Mouse (Mus musculus): ENCODE data around the gene Kdm6b. TPM values are rescaled to one million over a fixed set of nuclear protein-coding genes. Genes with fewer than 3 reads are reported as not detected.
A peak's percentile ranks its signal among the peaks of the same experiment; 100 is the strongest.

Gene Kdm6b
- polyA plus RNA-seq, 1 experiment from 2014 or later: 18.2 TPM

DNA sequence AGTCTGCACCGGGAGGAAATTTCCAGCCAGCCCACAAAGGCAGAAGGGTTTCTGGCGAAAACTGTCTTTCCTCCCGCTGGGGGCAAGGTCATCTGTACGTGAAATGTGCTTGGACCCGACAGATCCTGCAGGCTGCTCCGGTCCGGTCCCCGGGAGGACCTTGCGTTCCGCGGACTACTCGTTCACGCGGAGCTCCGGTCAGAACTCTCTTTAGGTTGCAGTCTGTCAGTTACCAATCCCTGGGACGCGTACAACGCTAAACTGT, 3.5 kb downstream of the Kdm6b start:
- under 1% methylated on average over 18 of the region's 18 CpGs for WGBS
- Histone ChIP-seq H3K4me1 (ENCODE audit: control insufficient read depth, insufficient read depth, low read length) (peaks cover 41% of the 10 kb centered on the region), H3K4me2 (ENCODE audit: low read depth, low read length) (peak overlapping the region; percentile 98), H3K4me3 (ENCODE audit: low read length) (peak overlapping the region; percentile 68), H3K27me3 (ENCODE audit: control insufficient read depth, insufficient read depth, low read length) (no peaks in the 10 kb centered on the region), H3K27ac (ENCODE audit: low read length) (peak overlapping the region; percentile 98), H3K9me3 (replicated peaks; ENCODE audit: control insufficient read depth, low read length) (no peaks in the 10 kb centered on the region), H3K9ac (ENCODE audit: low read length) (peak overlapping the region; percentile 91), H3K36me3 (ENCODE audit: control insufficient read depth, insufficient read depth) (peaks cover 33% of the 10 kb centered on the region)
- ATAC-seq (replicated peaks; ENCODE audit: extremely low read depth, insufficient read depth, low FRiP score): no peak

DNA sequence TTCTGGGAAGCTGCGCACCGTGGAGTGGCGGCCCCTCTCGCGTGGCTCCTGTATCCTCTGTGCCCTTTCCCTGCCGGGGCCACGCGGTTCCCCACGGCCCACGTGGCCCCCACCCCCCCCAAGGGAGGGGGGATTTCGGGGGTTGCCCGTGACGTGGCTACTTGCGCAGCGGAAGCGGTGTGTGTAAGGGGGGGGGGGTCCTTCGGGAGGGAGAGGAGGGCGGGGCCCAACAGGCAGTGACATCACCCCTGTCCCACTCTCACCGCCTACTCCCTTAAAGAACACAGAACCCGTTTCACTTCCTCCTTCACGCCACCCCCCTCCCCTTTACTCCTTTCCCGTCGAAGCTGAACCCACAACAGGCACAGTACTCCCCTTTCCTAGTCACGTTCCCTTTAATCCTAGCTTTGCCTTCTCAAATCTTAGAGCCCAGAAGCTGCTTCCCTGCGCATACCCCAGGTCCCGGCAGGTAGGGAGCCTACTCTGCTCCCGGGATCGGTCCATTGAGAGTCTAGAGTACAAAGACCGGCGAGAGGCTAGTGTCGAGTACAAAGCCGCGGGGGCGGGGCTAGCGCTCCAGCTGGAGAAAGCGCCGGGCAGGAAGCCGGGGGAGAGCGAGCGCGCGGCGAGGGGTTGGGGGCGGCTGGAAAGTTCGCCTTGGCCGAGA, 4.0 kb downstream of the Kdm6b start:
- WGBS: under 1% methylated on average over 44 of the region's 46 CpGs
- peak; percentile 60 for ATAC-seq (replicated peaks; ENCODE audit: extremely low read depth, insufficient read depth, low FRiP score)
- peak overlapping the region; percentile 98 for H3K27ac ChIP-seq (ENCODE audit: low read length)
- H3K9me3 ChIP-seq (replicated peaks; ENCODE audit: control insufficient read depth, low read length): no peaks in the 10 kb centered on the region
- peak overlapping the region; percentile 98 for H3K4me2 ChIP-seq (ENCODE audit: low read depth, low read length)
- peak overlapping the region; percentile 91 for H3K9ac ChIP-seq (ENCODE audit: low read length)
- H3K4me3 ChIP-seq (ENCODE audit: low read length): peak overlapping the region; percentile 68
- peaks cover 36% of the 10 kb centered on the region for H3K4me1 ChIP-seq (ENCODE audit: control insufficient read depth, insufficient read depth, low read length)
- H3K36me3 ChIP-seq (ENCODE audit: control insufficient read depth, insufficient read depth): peaks cover 37% of the 10 kb centered on the region
- no peaks in the 10 kb centered on the region for H3K27me3 ChIP-seq (ENCODE audit: control insufficient read depth, insufficient read depth, low read length)

DNA sequence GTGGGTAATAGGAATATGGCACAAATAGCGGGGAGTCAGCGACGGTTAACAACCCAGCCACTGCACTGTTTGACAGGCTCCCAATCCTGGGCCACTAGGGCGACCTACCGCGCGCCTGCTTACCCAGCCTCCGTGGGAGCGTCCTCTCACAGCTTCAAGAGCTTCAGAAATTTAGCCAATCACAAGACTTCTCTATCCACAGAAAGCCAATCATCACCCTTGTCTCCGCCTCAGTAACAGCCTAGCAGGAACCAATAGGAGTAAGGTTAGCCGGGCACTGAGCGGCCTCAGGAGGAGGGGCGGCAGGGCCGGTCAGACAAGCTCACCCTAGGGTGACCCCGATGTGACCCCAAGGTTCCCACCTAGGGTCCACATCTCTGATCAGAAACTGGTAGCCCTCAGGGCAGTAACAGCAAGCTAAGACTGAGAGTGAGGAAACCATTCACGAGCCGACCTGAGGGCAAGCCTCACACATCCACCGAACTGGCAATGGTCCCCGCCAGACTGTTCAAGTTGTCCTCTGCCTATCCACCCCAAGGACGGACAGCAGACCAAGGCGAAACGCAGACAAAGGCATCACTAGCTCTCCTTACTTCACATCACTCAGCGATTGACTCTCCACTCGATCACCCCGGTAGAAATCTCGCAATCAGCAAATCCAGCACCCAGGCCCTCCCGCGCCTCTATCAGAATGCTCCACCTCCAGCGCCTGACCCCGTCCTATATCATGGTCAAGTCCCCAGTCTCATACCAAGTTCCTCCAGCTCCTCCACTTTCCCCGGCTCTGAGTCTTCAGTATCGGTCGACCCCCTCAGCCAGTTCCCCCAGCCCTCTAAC, 4.7 kb downstream of the Kdm6b start:
- Histone ChIP-seq H3K9ac (ENCODE audit: low read length) (peak overlapping the region; percentile 91), H3K36me3 (ENCODE audit: control insufficient read depth, insufficient read depth) (peaks cover 43% of the 10 kb centered on the region), H3K27ac (ENCODE audit: low read length) (peak overlapping the region; percentile 98), H3K27me3 (ENCODE audit: control insufficient read depth, insufficient read depth, low read length) (no peaks in the 10 kb centered on the region), H3K4me2 (ENCODE audit: low read depth, low read length) (peak overlapping the region; percentile 98), H3K4me1 (ENCODE audit: control insufficient read depth, insufficient read depth, low read length) (peaks cover 29% of the 10 kb centered on the region), H3K9me3 (replicated peaks; ENCODE audit: control insufficient read depth, low read length) (no peaks in the 10 kb centered on the region), H3K4me3 (ENCODE audit: low read length) (peak overlapping the region; percentile 68)
- ATAC-seq (replicated peaks; ENCODE audit: extremely low read depth, insufficient read depth, low FRiP score): peak; percentile 61
- WGBS: under 1% methylated on average over 33 of the region's 33 CpGs

DNA sequence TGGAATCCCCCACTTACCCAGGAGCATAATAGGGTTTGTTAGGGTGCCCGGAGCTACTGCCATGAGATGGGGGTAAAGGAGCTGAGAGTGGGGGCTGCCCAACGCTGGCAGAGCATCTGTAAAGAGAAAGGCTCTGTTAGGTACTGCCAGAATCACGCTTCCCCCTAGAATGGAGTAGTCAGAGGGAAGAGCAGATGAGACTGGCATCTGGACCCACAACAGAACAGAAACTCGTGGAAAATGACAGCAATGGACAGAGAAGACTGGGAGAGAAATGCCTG, 5.8 kb downstream of the Kdm6b start:
- no peaks in the 10 kb centered on the region for H3K9me3 ChIP-seq (replicated peaks; ENCODE audit: control insufficient read depth, low read length)
- WGBS: 74% methylated on average over 4 of the region's 4 CpGs
- no peak overlapping the region for H3K4me3 ChIP-seq (ENCODE audit: low read length)
- ATAC-seq (replicated peaks; ENCODE audit: extremely low read depth, insufficient read depth, low FRiP score): no peak
- no peak overlapping the region for H3K9ac ChIP-seq (ENCODE audit: low read length)
- no peak overlapping the region for H3K4me2 ChIP-seq (ENCODE audit: low read depth, low read length)
- peaks cover 46% of the 10 kb centered on the region for H3K36me3 ChIP-seq (ENCODE audit: control insufficient read depth, insufficient read depth)
- peaks cover 18% of the 10 kb centered on the region for H3K4me1 ChIP-seq (ENCODE audit: control insufficient read depth, insufficient read depth, low read length)
- H3K27ac ChIP-seq (ENCODE audit: low read length): no peak overlapping the region
- H3K27me3 ChIP-seq (ENCODE audit: control insufficient read depth, insufficient read depth, low read length): no peaks in the 10 kb centered on the region

DNA sequence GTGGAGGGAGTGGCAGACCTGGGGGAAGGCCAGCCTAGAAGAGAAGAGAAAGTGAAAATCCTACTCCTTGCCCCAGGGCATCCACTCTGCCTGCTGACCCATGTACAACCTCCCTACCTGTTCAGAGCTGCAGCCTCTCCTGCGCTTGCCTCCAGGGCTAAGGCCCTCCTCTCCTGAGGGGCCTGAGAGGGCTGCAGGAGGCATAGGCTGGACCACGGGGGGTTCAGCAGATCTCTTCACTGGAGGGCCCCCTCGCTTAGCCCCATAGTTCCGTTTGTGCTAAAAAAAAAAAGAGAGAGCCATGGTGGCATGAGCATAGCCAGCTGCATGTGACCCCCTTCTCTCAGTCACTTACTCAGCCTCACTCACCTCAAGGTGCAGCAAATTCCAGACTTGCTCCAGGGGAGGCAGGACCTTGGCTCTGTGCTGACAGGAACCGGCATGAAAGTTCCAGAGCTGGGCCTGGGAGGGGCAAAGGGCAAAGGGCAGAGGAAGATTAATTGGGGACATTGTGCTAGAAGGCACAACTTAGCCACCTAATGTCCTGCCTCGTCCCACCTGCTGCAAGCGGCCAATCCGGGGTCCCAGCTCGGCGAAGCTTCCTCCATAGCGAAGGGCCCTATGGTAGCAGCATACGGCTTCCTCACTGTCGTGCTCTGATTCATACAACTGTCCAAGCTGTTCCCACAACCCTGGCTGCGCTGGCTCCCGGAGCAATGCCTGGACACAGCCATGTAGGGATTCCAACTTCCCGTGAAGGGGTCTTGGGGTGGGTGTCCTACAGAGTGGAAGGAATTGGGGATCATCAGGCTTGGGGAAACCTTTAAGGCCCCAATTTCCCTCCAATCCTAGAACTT, 6.4 kb downstream of the Kdm6b start:
- no peak overlapping the region for H3K9ac ChIP-seq (ENCODE audit: low read length)
- peaks cover 12% of the 10 kb centered on the region for H3K4me1 ChIP-seq (ENCODE audit: control insufficient read depth, insufficient read depth, low read length)
- no peaks in the 10 kb centered on the region for H3K27me3 ChIP-seq (ENCODE audit: control insufficient read depth, insufficient read depth, low read length)
- H3K4me3 ChIP-seq (ENCODE audit: low read length): no peak overlapping the region
- no peak overlapping the region for H3K27ac ChIP-seq (ENCODE audit: low read length)
- no peak for ATAC-seq (replicated peaks; ENCODE audit: extremely low read depth, insufficient read depth, low FRiP score)
- H3K9me3 ChIP-seq (replicated peaks; ENCODE audit: control insufficient read depth, low read length): no peaks in the 10 kb centered on the region
- WGBS: 89% methylated on average over 16 of the region's 16 CpGs
- no peak overlapping the region for H3K4me2 ChIP-seq (ENCODE audit: low read depth, low read length)
- H3K36me3 ChIP-seq (ENCODE audit: control insufficient read depth, insufficient read depth): peaks cover 45% of the 10 kb centered on the region

DNA sequence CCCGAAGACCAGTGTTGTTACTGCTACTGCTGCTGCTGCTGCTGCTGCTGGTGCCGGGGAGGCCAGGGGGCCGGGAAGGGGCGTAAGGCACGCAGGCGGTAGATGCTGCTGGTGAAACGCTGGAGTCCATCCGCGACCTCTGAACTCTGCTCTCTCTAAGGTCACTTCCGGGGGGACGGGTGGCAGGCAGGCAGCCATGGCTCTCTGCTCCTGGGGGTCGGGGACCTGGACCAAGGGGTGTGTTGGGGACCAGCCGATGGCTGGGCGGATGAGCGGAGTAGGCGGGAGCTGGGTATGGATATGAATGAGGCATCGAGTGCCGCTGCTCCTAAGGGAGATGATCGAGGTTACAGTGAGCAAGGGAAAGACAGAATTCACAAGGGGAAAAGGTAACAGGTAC, 7.2 kb downstream of the Kdm6b start:
- H3K9ac ChIP-seq (ENCODE audit: low read length): no peak overlapping the region
- WGBS: 92% methylated on average over 19 of the region's 19 CpGs

DNA sequence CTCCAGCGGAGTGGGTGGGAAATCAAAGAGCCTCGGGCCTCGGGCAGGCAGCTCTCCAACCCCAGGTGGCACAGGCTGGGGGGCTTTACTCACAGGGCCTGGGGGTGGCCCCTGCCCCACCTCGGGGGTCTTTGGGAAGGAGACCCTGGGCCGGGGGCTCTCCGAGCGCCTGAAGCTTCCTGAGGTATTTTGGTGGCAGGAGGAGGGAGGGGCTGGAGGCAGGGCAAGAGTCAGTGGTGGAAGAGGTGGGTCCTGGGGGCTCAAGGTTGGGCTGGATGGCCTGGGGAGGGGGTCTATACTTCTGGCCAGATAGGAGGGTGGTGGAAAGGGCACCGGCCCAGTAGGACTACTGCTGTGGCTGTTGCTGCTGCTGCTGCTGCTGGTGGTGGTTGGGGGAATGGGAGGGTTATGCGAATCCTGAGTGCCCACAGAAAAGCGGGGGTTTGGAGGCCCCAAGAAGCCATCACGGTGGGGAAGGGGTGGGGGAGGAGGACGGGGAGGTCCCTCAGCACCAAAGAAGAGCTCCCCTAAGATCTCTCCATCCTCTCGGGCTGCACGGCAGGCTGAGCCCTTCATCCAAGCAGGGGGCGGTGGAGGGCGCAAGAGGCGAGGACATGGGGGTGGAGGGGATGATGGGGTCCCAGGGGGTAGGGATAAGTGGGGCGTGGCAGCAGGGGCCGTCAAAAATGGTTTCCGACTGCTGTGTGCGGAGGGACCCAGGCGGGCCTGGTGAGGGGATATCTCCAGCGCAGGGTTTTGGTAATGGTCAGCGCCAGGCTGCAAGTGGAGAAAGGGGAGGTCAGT, 7.9 kb downstream of the Kdm6b start:
- Histone ChIP-seq H3K27ac (ENCODE audit: low read length) (no peak overlapping the region), H3K9me3 (replicated peaks; ENCODE audit: control insufficient read depth, low read length) (no peaks in the 10 kb centered on the region), H3K36me3 (ENCODE audit: control insufficient read depth, insufficient read depth) (peaks cover 54% of the 10 kb centered on the region), H3K4me1 (ENCODE audit: control insufficient read depth, insufficient read depth, low read length) (peaks cover 11% of the 10 kb centered on the region), H3K4me2 (ENCODE audit: low read depth, low read length) (no peak overlapping the region), H3K4me3 (ENCODE audit: low read length) (no peak overlapping the region), H3K9ac (ENCODE audit: low read length) (no peak overlapping the region), H3K27me3 (ENCODE audit: control insufficient read depth, insufficient read depth, low read length) (no peaks in the 10 kb centered on the region)
- no peak for ATAC-seq (replicated peaks; ENCODE audit: extremely low read depth, insufficient read depth, low FRiP score)
- WGBS: 91% methylated on average over 24 of the region's 24 CpGs

More for the DNA sequence above, 7.2 kb downstream of the Kdm6b start:
- Histone ChIP-seq H3K4me1 (ENCODE audit: control insufficient read depth, insufficient read depth, low read length) (peaks cover 11% of the 10 kb centered on the region), H3K36me3 (ENCODE audit: control insufficient read depth, insufficient read depth) (peaks cover 49% of the 10 kb centered on the region), H3K27ac (ENCODE audit: low read length) (no peak overlapping the region), H3K4me3 (ENCODE audit: low read length) (no peak overlapping the region), H3K27me3 (ENCODE audit: control insufficient read depth, insufficient read depth, low read length) (no peaks in the 10 kb centered on the region), H3K9me3 (replicated peaks; ENCODE audit: control insufficient read depth, low read length) (no peaks in the 10 kb centered on the region), H3K4me2 (ENCODE audit: low read depth, low read length) (no peak overlapping the region)
- ATAC-seq (replicated peaks; ENCODE audit: extremely low read depth, insufficient read depth, low FRiP score): no peak

DNA sequence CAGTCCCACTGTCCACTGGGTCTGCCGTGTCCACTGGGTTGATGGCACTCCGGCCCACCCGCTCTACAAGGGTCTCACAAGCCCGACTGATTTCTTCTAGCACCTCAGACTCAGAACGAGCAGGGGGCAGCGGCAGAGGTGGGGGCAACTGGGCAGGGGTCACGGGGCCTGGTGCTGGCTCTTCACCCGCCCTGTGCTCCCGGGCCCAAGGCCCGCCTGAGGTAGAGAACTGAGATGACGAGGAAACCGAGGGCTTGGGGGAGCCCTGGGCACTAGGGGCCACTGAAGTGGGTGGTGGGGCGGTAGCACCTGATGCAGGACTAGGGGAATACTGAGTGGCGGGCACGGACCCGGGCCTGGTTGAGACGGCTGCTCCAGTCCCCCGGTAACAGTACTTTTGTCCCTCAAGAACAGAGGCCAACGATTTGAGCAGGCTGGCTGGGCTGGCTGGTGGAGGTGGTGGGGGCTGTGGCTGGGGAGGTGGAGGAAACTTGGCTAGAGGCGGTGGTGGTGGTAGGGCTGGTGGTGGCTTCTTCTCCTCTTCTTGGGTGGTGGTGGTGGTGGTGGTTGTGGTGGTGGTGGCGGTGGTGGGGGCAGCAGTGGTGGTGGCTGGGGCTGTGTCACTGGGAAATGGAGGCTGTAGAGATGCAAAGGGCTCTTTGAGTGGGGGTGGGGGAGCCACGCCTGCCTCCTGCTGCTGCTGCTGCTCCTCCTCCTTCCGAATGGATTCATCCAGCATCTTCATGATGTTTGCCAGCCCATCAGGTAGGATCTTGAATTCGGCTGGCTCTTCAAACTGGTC, 8.7 kb downstream of the Kdm6b start:
- Histone ChIP-seq H3K9me3 (replicated peaks; ENCODE audit: control insufficient read depth, low read length) (no peaks in the 10 kb centered on the region), H3K4me2 (ENCODE audit: low read depth, low read length) (no peak overlapping the region), H3K36me3 (ENCODE audit: control insufficient read depth, insufficient read depth) (peaks cover 62% of the 10 kb centered on the region), H3K27me3 (ENCODE audit: control insufficient read depth, insufficient read depth, low read length) (no peaks in the 10 kb centered on the region), H3K9ac (ENCODE audit: low read length) (no peak overlapping the region), H3K4me3 (ENCODE audit: low read length) (no peak overlapping the region), H3K27ac (ENCODE audit: low read length) (no peak overlapping the region), H3K4me1 (ENCODE audit: control insufficient read depth, insufficient read depth, low read length) (peaks cover 11% of the 10 kb centered on the region)
- ATAC-seq (replicated peaks; ENCODE audit: extremely low read depth, insufficient read depth, low FRiP score): no peak
- whole genome bisulfite sequencing: 91% methylated on average over 24 of the region's 24 CpGs

Measured in heart, embryonic 16.5 days (tissue).